Mouse (Mus musculus): ENCODE data around the gene Tmem104. TPM values are rescaled to one million over a fixed set of nuclear protein-coding genes. Genes with fewer than 3 reads are reported as not detected.

Gene Tmem104
- 10 to 100 TPM; 15.1 to 18.7 TPM for total RNA-seq (2021)
- long read RNA-seq, experiment 1, full-length matches to known transcripts: 5 of 9 reads
- long read RNA-seq, experiment 1, partial matches to known transcripts: 0 of 9 reads
- long read RNA-seq, experiment 1, other reads (novel, unspliced or antisense): 4 of 9 reads
- long read RNA-seq, experiment 2, full-length matches to known transcripts: 4 of 7 reads
- long read RNA-seq, experiment 2, partial matches to known transcripts: 0 of 7 reads
- long read RNA-seq, experiment 2, other reads (novel, unspliced or antisense): 3 of 7 reads

- intact Hi-C loops (cut with DNase I): no loop called here
- DNase-seq (ENCODE audit: low spot score in 2 of 2): peak; percentile 99
These were observed at the start of gene Tmem104 for GRCm38 (mm10) chr11:115187224-115187639. TSS of gene Tmem104 (plus strand) at chr11:115187487.

DNA sequence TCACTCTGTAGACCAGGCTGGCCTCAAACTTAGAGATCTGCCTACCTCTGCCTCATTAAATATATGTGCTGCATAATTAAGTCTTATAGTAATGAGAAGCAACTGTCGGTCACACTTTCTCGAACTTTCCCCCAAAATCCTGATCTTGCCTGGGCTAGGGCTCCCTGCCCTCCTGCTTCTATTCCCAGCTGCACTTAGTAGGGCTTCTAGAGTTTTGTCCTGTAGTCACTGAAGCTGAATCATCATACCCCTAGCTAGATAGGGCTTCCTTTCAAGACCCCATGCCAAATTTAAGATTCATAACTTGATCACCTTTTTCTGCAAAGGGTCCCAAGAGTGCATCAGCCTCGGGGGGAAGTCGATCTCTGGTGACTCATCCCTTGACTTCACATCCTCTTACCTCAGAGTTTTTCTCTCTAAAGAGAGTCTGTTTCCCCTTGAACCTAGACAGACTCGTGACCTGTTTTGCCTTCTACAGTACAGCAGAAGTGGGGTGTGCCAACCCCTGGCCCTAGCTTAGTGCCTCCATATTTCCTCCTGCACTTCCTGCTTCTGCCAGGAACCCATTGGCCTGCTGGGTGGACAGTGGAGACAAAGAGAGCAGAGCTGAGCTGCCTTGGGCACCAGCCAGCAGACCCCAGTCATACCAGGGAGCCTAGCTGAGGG is 48.6 kb upstream of the Tmem104 start:
- intact Hi-C loops (cut with DNase I): no loop called here
- no peak for DNase-seq (ENCODE audit: low spot score in 2 of 2)

DNA sequence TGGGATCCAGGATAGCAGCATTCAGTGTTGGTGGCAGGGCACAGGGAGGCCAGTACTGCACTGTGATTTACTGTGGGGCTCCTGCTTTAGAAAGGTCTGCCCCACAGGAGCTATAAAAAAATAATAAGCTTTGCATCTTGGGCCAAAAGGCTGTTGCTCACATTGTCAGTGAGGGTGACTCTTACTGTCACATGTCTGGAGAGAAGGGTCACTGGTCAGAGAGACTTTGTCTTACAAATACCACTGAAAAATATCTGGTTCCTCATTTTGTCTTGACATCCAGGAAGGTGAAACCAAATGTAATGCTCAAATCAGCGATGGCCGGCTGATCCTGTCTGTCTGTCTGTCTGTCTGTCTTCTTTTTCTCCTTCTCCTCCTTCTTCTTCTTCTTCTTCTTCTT is 45.3 kb upstream of the Tmem104 start:
- no peak for DNase-seq (ENCODE audit: low spot score in 2 of 2)
- intact Hi-C loops (cut with DNase I): no loop called here

DNA sequence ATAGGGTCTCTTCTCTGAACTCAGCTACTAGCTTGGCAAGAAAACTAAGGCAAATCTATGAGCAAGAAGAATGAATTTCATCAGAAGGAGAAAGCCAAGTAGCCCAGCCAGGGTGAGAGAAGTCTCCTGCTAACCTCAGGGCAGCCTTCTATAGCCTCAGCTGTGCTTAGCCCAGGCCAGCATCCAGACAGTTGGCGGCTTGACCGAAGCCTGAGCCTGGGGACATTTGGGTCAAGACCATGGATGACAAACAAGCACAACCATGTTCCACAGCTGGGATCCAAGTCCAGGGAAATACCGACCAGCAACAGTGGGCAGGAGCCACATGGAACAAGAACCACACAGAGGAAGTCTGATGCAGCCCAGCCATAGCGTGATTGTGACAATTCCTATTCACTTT is 39.5 kb upstream of the Tmem104 start:
- intact Hi-C loops (cut with DNase I): no loop called here

GRCm38 (mm10) chr11:115150741-115151254 is 36.5 kb upstream of the Tmem104 start:
- intact Hi-C loops (cut with DNase I): no loop called here

More for the DNA sequence above, 39.5 kb upstream of the Tmem104 start:
- no peak for DNase-seq (ENCODE audit: low spot score in 2 of 2)

DNA sequence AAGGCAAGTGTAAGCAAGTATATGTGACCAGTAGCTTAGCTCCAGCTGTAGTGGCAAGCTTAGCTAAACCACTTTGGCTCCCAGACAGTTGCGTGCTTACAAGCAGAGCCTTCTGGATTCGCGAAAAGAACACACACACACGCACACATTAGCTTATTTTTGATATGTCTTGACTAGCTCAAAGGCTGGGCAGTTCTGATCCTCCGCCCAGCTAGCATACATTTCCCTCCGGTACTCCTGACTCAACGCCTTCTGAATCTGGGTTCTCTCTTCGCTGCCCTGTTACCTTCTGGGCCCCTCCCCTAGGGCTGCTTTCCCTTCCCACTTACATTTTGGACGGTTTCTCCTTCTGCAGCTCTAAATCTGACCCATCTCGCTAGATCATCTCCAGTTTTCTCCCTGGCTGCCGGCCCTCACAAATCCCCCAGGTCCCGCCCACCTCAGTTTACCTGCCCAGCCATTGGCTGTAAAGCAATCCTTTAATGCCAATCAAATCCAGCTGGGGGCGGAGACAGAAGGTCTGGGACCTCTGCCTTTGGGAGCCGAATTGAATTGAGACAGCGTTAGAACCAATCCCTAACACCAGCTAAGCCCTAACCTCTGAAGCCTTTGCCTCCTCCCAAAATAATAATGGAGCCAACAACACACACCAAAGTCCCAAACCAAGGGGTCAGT is 35.4 kb upstream of the Tmem104 start:
- intact Hi-C loops (cut with DNase I): loop anchor here (2.0 kb wide), 1 partner anchor 69 kb away; no protein-coding TSS in a partner anchor
- DNase-seq (ENCODE audit: low spot score in 2 of 2): peak in 1 of 2 experiments; percentile 31

More at GRCm38 (mm10) chr11:115150741-115151254, 36.5 kb upstream of the Tmem104 start:
- no peak for DNase-seq (ENCODE audit: low spot score in 2 of 2)

- no peak for DNase-seq (ENCODE audit: low spot score in 2 of 2)
- intact Hi-C loops (cut with DNase I): loop anchor here (2.0 kb wide), 1 partner anchor 70 kb away; no protein-coding TSS in a partner anchor
These were observed 34.2 kb upstream of the Tmem104 start for GRCm38 (mm10) chr11:115153088-115153487.

DNA sequence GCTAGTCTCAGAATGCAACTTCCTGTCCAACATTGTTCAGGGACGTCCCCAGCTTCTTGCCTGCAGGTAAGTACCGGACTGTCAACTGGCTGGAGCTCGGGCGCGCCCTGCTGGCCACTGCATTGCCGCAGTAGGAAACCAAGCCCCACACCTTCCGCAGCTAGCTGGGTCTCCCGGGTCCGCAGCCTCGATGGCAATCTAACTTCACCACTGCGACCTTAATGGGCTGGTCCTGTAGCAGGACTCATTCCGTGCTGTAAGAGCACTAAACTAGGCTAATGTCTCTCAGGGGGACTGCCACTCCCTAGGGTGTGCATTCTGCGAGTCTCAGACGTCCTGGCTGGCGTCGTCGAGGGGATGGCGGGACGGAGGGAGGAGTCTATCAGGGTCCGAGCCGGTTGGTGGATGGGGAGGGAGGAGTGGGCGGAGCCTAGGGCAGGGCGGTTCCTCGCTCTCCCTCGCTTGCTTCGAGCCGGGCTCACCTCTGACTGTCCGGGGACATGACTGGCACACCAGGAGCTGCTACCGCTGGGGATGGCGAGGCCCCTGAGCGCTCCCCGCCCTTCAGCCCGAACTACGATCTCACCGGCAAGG is 33.5 kb upstream of the Tmem104 start:
- peak; percentile 41 to 77 for DNase-seq (ENCODE audit: low spot score in 2 of 2)
- intact Hi-C loops (cut with DNase I): loop anchor here (2.0 kb wide), 1 partner anchor 71 kb away; no protein-coding TSS in a partner anchor

- DNase-seq (ENCODE audit: low spot score in 2 of 2): no peak
- intact Hi-C loops (cut with DNase I): no loop called here
These were observed 32.1 kb upstream of the Tmem104 start for GRCm38 (mm10) chr11:115155053-115155634.

- intact Hi-C loops (cut with DNase I): no loop called here
- DNase-seq (ENCODE audit: low spot score in 2 of 2): no peak
These were observed 29.2 kb upstream of the Tmem104 start for GRCm38 (mm10) chr11:115157933-115158719.

DNA sequence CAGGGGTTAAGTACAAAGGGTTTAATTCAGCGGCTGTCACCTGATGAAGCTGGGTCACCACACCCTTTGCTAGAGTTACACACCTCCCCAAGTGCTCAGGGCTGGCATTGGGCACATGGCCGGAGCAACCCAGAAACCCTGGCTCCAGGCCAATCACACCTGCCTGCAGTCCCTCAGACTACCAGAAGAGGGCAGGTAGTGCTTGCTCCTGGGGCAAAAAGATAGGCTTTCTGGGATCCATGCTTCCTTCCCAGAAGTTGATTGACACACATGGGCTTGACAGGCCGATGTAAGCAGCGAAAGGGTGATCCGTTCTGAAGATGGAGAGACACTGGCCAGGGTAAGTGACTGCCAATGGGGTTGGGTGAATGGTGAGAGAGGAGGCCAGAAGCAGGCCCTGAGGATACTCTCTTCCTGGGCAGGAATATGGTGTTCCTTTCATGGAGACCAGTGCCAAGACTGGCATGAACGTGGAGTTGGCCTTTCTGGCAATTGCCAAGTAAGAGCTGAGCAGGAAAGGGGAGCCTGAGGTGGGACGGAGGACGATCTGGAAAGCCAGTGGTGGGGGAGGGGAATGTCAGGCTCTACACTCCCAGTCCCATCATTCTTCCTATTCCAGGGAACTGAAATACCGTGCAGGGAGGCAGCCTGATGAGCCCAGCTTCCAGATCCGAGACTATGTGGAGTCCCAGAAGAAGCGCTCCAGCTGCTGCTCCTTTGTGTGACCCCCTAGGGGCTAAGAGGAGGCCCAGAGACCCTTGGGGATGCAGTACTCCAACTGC is 27.1 kb upstream of the Tmem104 start:
- intact Hi-C loops (cut with DNase I): loop anchor here (5.0 kb wide), 1 partner anchor 107 kb away; the partner anchor contains the start of gene Grin2c
- peak in 1 of 2 experiments; percentile 59 for DNase-seq (ENCODE audit: low spot score in 2 of 2)

DNA sequence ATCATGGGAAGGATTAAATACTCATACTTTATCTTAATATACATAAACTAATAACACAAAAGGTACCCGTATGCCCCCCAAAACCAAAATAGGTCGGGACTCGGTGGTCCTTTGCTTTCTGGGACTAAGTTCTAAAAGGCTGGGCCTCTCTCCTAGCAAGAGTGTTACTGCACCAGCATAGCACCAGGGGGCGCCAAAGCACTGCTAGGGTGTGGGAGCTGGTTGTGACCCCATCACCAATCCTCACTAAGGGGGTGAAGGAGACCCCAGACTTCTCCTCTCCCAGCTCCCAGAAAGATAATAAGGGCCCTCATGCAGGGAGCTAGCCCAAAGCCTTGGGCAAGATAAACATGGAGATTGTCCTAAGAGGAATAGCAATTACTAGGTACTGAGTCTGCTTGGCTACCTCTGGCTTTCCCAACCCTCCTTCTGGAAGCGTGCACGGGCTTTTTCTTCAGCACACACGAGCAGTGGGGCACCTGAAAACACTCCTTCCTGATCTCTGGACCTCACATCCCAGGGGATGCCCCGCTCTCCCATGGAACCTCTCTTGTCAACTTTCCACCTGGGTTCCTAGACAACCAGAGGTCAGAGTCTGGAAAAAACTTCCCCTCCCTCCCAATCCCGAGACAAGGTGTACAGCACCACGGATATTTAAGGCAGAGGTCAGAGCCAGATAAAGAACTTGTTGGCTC is 26.3 kb upstream of the Tmem104 start:
- DNase-seq (ENCODE audit: low spot score in 2 of 2): peak in 1 of 2 experiments; percentile 57
- intact Hi-C loops (cut with DNase I): loop anchor here (5.0 kb wide), 1 partner anchor 106 kb away; the partner anchor contains the start of gene Grin2c

DNA sequence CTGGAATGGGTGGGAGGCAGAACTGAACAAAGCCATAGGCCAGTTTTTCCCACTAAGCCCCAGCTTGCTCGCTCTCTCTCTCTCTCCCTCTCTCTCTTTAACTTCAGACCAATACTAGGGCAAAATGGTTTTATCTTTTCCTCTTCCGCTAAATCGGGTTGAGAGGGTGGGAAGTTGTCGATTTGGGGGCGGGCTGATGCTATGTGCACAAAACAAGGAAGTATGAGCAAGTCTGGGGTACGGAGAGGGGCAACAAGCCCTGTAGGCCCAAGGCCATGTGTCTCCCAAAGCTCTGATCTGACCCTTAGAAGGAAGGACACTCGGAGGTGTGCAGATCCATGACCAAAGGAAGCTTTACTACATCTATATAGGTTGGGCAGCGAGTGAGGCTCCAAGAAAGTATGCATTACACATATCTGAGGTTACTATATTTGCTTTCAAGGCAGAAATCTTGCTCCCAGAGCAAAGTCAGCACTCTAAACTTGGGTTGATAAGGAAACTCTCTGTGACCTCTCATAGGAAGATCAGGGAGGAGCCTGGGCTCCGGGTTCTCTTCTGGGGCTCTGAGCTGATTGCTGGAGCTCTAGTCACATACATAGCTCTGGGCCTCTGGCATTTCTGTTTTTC is 25.6 kb upstream of the Tmem104 start:
- intact Hi-C loops (cut with DNase I): loop anchor here (2.0 to 5.0 kb wide), 2 partner anchors 21 to 106 kb away; partner anchors contain the start of gene Grin2c

GRCm38 (mm10) chr11:115162205-115162601 is 25.1 kb upstream of the Tmem104 start:
- no peak for DNase-seq (ENCODE audit: low spot score in 2 of 2)
- intact Hi-C loops (cut with DNase I): loop anchor here (2.0 to 5.0 kb wide), 2 partner anchors 21 to 105 kb away; partner anchors contain the start of gene Grin2c

More for the DNA sequence above, 25.6 kb upstream of the Tmem104 start:
- no peak for DNase-seq (ENCODE audit: low spot score in 2 of 2)

DNA sequence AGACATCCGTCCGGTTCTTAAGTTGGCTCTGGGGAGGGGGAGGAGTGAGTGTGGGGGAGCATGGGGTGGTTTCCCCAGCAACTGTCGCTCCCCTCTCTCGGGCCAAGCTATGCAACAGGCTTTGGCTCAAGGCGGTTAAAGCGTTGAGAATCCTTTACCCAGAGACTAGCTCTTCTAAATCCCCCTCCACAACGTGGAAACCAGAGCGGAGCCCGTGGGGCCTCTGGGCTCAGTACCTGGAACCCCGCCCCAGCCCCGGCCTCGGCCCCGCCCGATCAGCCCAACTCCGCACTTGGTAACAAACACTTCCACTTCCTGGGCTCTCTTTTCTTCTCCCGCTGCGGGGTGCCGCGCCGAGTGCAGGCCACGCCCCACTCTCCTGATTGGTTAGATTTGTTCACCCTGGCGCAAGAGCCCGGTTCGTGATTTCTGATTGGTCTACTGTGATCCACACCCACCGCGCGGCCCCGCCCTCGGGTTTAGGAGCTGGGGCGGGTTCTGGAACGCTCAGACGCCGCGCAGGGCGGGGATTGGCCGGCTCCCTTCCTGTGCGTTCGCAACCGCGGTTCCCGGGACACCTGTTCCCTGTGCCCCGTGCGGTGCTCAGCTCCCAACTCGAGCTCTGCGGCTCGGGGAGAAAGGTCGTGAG is 24.3 kb upstream of the Tmem104 start, which contains the start of gene Slc9a3r1:
Gene Slc9a3r1 (plus strand): TSS at position 510 of the 649 bp plus-strand sequence.
- intact Hi-C loops (cut with DNase I): loop anchor here (2.0 to 5.0 kb wide), 2 partner anchors 20 to 104 kb away; partner anchors contain the start of gene Grin2c
- DNase-seq (ENCODE audit: low spot score in 2 of 2): peak; percentile 91 to 94
